Mouse (Mus musculus): Measurements from ENCODE around the gene Dgki. TPM values are rescaled to one million over a fixed set of nuclear protein-coding genes. Genes with fewer than 3 reads are reported as not detected.

Gene Dgki
- polyA plus RNA-seq (2012) = not detected in 2 replicates

GRCm38 (mm10) chr6:37299562-37300390, at the start of gene Dgki:
TSS of gene Dgki (minus strand) at chr6:37300184.
- no peaks in the 10 kb centered on the region for H3K36me3 ChIP-seq (ENCODE audit: control insufficient read depth)
- H3K9me3 ChIP-seq (ENCODE audit: control insufficient read depth, low read length) = no peaks in the 10 kb centered on the region
- peaks cover 52% of the 10 kb centered on the region for H3K27me3 ChIP-seq (ENCODE audit: control insufficient read depth)
- no peaks in the 10 kb centered on the region for H3K4me1 ChIP-seq (ENCODE audit: control insufficient read depth)
- TF ChIP-seq TAL1 (IDR thresholded peaks at IDR 0.05; ENCODE audit: low read length) (no peak), GATA1 (IDR thresholded peaks at IDR 0.05; ENCODE audit: low read length) (no peak)
- H3K4me3 ChIP-seq (replicated peaks) = no peak within 1 kb of the TSS

GRCm38 (mm10) chr6:37347606-37348005, 47.6 kb upstream of the Dgki start:
- H3K4me3 ChIP-seq (replicated peaks) = no peak overlapping the region
- no peaks in the 10 kb centered on the region for H3K9me3 ChIP-seq (ENCODE audit: control insufficient read depth, low read length)
- no peaks in the 10 kb centered on the region for H3K4me1 ChIP-seq (ENCODE audit: control insufficient read depth)
- TF ChIP-seq GATA1 (IDR thresholded peaks at IDR 0.05; ENCODE audit: low read length) = no peak
- TF ChIP-seq TAL1 (IDR thresholded peaks at IDR 0.05; ENCODE audit: low read length) = no peak
- no peaks in the 10 kb centered on the region for H3K27me3 ChIP-seq (ENCODE audit: control insufficient read depth)
- H3K36me3 ChIP-seq (ENCODE audit: control insufficient read depth) = peaks cover 2% of the 10 kb centered on the region; the same call in 1 of the 2 replicates

GRCm38 (mm10) chr6:37338055-37338454, 38.1 kb upstream of the Dgki start:
- TF ChIP-seq GATA1 (IDR thresholded peaks at IDR 0.05; ENCODE audit: low read length) (no peak), TAL1 (IDR thresholded peaks at IDR 0.05; ENCODE audit: low read length) (no peak)
- Histone ChIP-seq H3K4me1 (ENCODE audit: control insufficient read depth) (no peaks in the 10 kb centered on the region), H3K4me3 (replicated peaks) (no peak overlapping the region), H3K9me3 (ENCODE audit: control insufficient read depth, low read length) (no peaks in the 10 kb centered on the region), H3K36me3 (ENCODE audit: control insufficient read depth) (peaks cover 2% of the 10 kb centered on the region; the same call in 1 of the 2 replicates), H3K27me3 (ENCODE audit: control insufficient read depth) (no peaks in the 10 kb centered on the region)

GRCm38 (mm10) chr6:37336831-37337260, 36.9 kb upstream of the Dgki start:
- H3K27me3 ChIP-seq (ENCODE audit: control insufficient read depth) = no peaks in the 10 kb centered on the region
- H3K9me3 ChIP-seq (ENCODE audit: control insufficient read depth, low read length) = no peaks in the 10 kb centered on the region
- no peak overlapping the region for H3K4me3 ChIP-seq (replicated peaks)
- TF ChIP-seq GATA1 (IDR thresholded peaks at IDR 0.05; ENCODE audit: low read length) (no peak), TAL1 (IDR thresholded peaks at IDR 0.05; ENCODE audit: low read length) (no peak)
- H3K36me3 ChIP-seq (ENCODE audit: control insufficient read depth) = peaks cover 2% of the 10 kb centered on the region; the same call in 1 of the 2 replicates
- H3K4me1 ChIP-seq (ENCODE audit: control insufficient read depth) = no peaks in the 10 kb centered on the region

GRCm38 (mm10) chr6:37336381-37336780, 36.4 kb upstream of the Dgki start:
- H3K9me3 ChIP-seq (ENCODE audit: control insufficient read depth, low read length) = no peaks in the 10 kb centered on the region
- TF ChIP-seq GATA1 (IDR thresholded peaks at IDR 0.05; ENCODE audit: low read length) = no peak
- no peak for TF ChIP-seq TAL1 (IDR thresholded peaks at IDR 0.05; ENCODE audit: low read length)
- H3K4me3 ChIP-seq (replicated peaks) = no peak overlapping the region
- H3K36me3 ChIP-seq (ENCODE audit: control insufficient read depth) = peaks cover 2% of the 10 kb centered on the region; the same call in 1 of the 2 replicates
- H3K4me1 ChIP-seq (ENCODE audit: control insufficient read depth) = no peaks in the 10 kb centered on the region
- H3K27me3 ChIP-seq (ENCODE audit: control insufficient read depth) = no peaks in the 10 kb centered on the region

GRCm38 (mm10) chr6:37332846-37333245, 32.9 kb upstream of the Dgki start:
- TF ChIP-seq TAL1 (IDR thresholded peaks at IDR 0.05; ENCODE audit: low read length) = no peak
- no peak for TF ChIP-seq GATA1 (IDR thresholded peaks at IDR 0.05; ENCODE audit: low read length)
- Histone ChIP-seq H3K4me3 (replicated peaks) (no peak overlapping the region), H3K27me3 (ENCODE audit: control insufficient read depth) (no peaks in the 10 kb centered on the region), H3K4me1 (ENCODE audit: control insufficient read depth) (no peaks in the 10 kb centered on the region), H3K36me3 (ENCODE audit: control insufficient read depth) (no peaks in the 10 kb centered on the region; the same call in 1 of the 2 replicates), H3K9me3 (ENCODE audit: control insufficient read depth, low read length) (no peaks in the 10 kb centered on the region)

- H3K4me3 ChIP-seq (replicated peaks) = no peak overlapping the region
- no peaks in the 10 kb centered on the region for H3K9me3 ChIP-seq (ENCODE audit: control insufficient read depth, low read length)
- no peaks in the 10 kb centered on the region for H3K4me1 ChIP-seq (ENCODE audit: control insufficient read depth)
- H3K27me3 ChIP-seq (ENCODE audit: control insufficient read depth) = no peaks in the 10 kb centered on the region
- no peak for TF ChIP-seq GATA1 (IDR thresholded peaks at IDR 0.05; ENCODE audit: low read length)
- TF ChIP-seq TAL1 (IDR thresholded peaks at IDR 0.05; ENCODE audit: low read length) = no peak
- H3K36me3 ChIP-seq (ENCODE audit: control insufficient read depth) = no peaks in the 10 kb centered on the region; the same call in 1 of the 2 replicates
These were observed 30.2 kb upstream of the Dgki start for GRCm38 (mm10) chr6:37329901-37330864.

- Histone ChIP-seq H3K36me3 (ENCODE audit: control insufficient read depth) (no peaks in the 10 kb centered on the region; the same call in 1 of the 2 replicates), H3K4me1 (ENCODE audit: control insufficient read depth) (no peaks in the 10 kb centered on the region), H3K27me3 (ENCODE audit: control insufficient read depth) (no peaks in the 10 kb centered on the region), H3K4me3 (replicated peaks) (no peak overlapping the region), H3K9me3 (ENCODE audit: control insufficient read depth, low read length) (no peaks in the 10 kb centered on the region)
- TF ChIP-seq GATA1 (IDR thresholded peaks at IDR 0.05; ENCODE audit: low read length) = no peak
- no peak for TF ChIP-seq TAL1 (IDR thresholded peaks at IDR 0.05; ENCODE audit: low read length)
These were observed 29.4 kb upstream of the Dgki start for GRCm38 (mm10) chr6:37329376-37329775.
